Mouse (Mus musculus): ENCODE results near the gene Map10. TPM values are rescaled to one million over a fixed set of nuclear protein-coding genes. Genes with fewer than 3 reads are reported as not detected.

Map10 gene
- polyA plus RNA-seq (2012; rRNA removed), result 0.38 and 0.53 TPM in 2 replicates

DNA sequence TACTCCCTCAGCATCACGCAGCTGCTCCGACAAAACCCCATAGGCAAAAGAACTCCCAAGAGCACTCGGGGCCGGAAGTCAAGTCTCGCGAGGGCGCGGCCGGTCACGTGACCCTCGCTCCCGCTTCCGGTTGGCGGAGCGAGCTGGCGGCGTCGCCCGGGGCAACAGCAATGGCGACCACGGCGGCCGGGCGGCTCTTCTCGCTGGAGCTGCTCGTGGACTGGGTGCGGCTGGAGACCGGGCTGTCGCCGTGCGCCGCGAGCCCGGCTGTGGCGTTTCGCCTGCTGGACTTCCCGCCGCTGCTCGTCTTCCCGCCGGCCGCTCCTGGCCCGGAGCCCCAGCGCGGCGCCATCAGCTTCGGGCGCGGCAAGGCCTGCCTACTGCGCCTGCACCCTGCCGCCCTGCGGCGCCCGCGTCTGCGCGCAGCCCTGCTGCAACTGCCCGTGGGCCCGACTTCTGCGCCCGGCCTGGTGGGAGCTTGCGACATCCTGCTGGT is at the start of gene Map10:
Gene Map10, plus strand, starts transcription at position 119 of the 496 bp plus-strand sequence.

Other genes with a start within 250 kb of the Map10 start
- 1.00 and 1.3 TPM in 2 replicates for gene Sipa1l2, start 100.0 kb upstream of the Map10 start, polyA plus RNA-seq (2012; rRNA removed)
- gene Ntpcr, start 60.1 kb downstream of the Map10 start, polyA plus RNA-seq (2012; rRNA removed), result 13.5 TPM in 2 replicates
- 0.06 and 0.08 TPM in 2 replicates for gene Pcnx2, start 228.5 kb downstream of the Map10 start, polyA plus RNA-seq (2012; rRNA removed)
- 0.94 and 1.1 TPM in 2 replicates for gene Map3k21, start 240.6 kb downstream of the Map10 start, polyA plus RNA-seq (2012; rRNA removed)

All from liver, embryonic 18 days (tissue).